Mouse (Mus musculus): Measurements from ENCODE around the gene Rab34.
"Not testable (repeated sequence)": the region's sequence is repeated elsewhere in the genome, so short reads cannot be mapped to it uniquely, and the experiment has no call there.

Rab34 gene

DNA sequence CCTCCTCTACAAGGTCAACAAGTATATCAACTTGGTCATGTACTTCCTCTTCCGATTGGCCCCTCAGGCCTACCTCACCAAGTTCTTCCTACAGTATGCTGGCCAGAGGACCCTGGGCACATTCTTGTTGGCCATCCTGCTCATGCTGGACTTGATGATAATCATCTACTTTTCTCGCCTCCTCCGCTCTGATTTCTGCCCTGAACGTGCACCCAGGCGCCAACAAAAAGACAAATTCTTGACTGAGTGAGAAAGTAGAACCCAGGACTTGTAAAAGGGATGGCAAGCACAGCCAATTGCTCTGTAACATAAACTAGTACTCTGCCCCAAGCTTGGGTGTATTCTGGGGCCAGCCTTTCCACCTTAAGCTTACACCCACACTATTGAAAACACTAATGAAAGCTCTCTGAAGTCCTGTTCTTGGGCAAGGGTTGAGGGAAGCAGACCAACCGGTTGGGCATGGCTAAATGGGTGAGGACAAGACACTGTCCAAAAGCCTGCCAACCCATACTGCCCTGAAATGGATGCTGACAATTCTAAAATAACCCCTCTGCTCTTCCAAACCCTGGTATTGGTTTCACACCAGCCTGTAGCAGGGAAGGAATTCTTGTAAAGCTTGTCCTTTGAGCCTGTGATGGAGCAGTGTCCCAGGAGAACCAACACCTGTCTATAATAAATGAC lies 8.0 kb upstream of the Rab34 start:
- DNase-seq (ENCODE audit: low read depth, low spot score) = no peak

DNA sequence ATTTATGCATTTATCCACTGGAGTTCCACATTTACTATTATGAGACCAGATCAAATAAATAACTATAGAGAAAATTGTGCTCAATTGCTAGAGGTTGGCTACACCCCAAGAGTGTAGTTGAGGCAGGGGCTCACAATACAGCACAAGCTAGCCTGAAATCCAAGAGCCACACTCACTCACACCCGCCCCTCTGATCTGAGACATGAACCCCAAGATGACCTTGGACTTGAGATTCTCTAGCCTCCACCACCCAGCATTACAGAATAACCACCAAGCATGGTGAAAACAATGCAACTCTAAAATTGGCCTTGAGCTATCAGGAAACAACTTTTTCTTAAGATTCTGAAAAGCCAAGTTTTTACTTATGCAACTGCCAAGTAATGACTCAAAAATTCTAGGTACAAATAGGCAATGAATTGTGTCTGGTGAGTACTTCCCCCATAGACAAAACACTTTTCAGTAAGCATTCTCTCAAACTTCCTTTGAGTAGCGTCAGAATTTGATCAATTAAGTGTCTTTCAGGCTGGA lies 6.3 kb upstream of the Rab34 start:
- DNase-seq (ENCODE audit: low read depth, low spot score) = no peak

DNA sequence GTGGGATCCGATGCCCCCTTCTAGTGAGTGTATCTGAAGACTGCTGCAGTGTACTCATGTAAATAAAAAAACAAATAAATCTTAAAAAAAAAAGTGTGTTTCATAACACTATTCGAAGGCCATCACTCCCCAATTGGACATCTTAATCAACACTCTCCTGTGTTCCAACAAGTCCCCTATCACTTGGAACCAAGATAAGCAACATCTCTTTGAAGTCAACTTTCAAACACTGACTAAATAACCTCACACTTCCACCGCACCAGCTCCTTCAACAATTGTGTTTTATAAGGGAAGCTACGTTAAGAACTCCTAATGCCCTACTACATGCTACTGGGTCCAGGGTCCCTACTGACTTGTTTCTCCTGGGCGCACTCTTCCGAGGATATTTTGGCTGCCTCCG lies 5.8 kb upstream of the Rab34 start:
- DNase-seq (ENCODE audit: low read depth, low spot score) = no peak

DNA sequence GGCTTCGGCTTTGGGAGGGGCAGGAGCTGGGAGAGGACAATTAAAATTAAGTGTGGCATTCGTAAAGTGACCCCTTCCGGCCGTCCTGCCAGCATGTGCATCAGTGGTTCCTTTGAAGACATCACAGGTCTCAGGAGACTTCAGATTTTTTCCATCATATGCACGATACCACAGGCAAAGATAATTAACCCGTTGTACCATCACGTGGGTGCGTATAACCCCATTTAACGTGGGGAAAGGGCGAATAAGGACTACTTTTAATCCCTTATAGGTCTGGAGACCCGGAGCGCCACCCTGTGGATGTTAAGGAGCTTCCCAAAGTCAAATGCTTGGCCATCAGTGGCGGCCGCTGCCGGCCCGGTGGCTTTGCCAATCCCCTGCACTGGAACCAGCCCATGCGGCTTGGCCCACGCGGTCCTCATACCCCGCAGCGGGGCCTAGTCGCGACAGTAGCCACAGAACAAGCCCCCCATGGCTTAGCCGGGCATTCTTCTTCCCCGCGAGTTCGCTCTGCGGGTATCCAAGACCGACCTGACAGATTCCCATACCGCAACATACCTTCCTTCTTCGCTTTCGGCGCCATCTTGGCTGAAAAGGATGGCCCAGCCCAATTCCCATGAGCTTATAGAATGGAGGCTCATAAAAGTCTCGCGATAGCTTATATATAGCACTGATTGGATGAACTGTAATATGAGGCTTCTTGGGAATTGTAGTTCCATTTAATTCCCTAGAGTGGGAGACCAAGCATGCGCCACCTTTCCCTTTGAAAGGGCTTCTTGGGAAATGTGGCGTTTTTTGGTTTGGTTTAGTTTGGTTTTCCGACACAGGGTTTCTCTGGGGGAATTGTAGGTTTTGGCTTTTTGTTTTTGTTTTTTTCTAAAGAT lies 5.0 kb upstream of the Rab34 start, which contains the start of gene Rpl23a:
Gene Rpl23a, minus strand, starts transcription at position 624 of the 884 bp plus-strand sequence.
- DNase-seq (ENCODE audit: low read depth, low spot score) = peak; percentile 89

DNA sequence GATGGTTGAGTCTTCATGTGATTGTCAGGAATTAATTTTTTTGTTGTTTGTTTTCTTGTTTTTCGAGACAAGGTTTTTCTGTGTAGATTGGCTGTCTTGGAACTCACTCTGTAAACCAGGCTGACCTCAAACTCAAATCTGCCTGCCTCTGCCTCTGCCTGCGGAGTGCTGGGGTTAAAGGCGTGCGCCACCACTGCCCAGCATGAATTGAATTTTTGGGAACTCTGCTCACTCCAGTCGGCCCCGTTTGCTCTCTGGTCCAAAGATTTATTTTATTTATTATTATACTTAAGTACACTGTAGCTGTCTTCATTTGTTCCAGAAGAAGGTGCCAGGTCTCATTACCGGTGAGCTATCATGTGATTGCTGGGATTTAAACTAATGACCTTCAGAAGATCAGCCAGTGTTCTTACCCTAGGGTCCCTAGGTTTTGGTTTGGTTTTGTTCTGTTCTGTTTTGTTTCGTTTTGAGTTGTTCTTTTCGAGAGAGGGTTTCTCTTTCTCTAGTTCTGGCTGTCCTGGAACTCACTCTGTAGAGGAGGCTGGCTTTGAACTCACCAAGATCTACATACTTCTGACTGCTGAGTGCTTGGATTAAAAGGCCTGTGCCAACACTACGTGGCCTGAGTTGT lies 4.2 kb upstream of the Rab34 start:
- no peak for DNase-seq (ENCODE audit: low read depth, low spot score)

DNA sequence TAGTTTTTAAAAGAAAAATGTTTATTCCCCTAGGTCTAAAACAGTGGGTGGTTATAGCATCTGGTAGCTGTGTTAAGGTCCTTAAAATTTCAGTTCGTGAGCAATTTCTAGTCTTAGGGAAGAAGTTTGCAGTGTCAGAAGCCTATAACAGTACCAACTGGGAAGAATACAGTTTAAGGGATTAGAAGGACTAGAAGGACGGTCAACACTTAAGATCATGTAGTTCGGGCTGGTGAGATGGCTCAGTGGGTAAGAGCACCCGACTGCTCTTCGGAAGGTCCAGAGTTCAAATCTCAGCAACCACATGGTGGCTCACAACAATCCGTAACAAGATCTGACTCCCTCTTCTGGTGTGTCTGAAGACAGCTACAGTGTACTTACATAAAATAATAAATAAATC lies 3.5 kb upstream of the Rab34 start:
- not testable (repeated sequence) for DNase-seq (ENCODE audit: low read depth, low spot score)

DNA sequence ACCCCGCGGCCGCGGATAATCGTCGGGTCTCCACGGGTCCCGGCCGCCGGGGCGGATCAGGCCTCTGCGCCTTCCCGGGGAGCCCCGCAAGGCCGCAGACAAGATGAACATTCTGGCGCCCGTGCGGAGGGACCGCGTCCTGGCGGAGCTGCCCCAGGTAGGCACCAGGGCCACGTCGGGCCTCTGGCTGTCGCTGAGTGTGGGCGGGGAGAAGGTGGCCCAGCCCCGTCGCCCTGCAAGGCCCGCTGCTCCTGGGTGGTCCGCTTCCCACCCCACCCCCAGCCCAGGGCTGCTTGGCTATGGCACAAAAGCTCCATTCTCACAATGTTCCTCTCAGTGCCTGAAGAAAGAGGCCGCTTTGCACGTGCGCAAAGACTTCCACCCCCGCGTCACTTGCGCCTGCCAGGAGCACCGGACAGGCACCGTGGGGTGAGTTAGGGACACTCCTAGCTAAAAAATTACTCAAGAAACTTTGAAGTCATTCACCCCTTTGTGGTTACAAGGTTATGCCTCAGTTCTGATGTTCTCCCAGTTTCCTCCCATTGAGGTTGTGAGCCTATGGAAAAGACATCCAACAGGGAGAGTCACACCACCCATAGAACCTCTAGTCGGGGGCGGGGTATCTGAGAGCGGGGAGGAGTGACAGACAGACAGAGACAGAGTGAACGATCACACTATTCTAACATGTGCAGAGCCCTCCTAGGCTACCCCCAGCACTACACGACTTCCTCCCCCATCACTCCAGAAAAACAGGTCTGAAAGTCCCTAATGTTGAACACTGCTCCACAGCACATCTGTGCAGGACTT lies 1.2 kb downstream of the Rab34 start:
- peak; percentile 53 for DNase-seq (ENCODE audit: low read depth, low spot score)

DNA sequence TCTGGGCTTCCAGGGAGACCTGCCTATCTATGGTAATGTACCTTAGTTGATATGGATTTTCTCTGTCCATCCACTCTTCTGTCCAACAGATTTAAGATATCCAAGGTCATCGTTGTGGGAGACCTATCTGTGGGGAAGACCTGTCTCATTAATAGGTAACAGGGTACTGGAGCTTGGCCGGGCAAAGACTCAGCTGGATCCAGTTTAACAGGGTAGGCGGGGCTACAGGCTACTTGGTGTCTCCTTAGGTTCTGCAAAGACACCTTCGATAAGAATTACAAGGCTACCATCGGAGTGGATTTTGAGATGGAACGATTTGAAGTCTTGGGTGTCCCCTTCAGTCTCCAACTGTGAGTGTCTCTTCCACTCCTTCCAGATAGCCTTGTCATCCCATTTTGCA lies 1.8 kb downstream of the Rab34 start:
- DNase-seq (ENCODE audit: low read depth, low spot score) = no peak

DNA sequence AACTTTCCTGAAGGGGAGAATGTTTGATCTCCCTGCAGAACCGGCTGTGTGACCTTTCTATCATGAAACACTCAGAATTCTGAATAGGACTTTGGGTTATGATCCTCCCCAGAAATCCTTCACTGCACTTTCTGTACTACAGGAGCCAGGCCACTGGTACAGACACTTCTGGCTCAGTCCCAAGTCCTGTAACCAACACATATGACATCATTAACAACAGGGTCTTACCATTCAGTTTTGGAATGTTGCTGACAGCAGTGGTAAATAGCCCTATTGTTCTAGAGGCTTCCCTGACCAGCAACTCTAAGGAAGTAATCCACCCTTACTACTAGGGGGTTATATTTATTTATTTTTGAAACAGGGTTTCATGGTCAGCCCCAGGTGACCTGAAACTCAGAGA lies 4.9 kb downstream of the Rab34 start, which contains the start of gene Proca1:
Gene Proca1, plus strand, starts transcription at position 280 of the 400 bp plus-strand sequence.
- no peak for DNase-seq (ENCODE audit: low read depth, low spot score)

DNA sequence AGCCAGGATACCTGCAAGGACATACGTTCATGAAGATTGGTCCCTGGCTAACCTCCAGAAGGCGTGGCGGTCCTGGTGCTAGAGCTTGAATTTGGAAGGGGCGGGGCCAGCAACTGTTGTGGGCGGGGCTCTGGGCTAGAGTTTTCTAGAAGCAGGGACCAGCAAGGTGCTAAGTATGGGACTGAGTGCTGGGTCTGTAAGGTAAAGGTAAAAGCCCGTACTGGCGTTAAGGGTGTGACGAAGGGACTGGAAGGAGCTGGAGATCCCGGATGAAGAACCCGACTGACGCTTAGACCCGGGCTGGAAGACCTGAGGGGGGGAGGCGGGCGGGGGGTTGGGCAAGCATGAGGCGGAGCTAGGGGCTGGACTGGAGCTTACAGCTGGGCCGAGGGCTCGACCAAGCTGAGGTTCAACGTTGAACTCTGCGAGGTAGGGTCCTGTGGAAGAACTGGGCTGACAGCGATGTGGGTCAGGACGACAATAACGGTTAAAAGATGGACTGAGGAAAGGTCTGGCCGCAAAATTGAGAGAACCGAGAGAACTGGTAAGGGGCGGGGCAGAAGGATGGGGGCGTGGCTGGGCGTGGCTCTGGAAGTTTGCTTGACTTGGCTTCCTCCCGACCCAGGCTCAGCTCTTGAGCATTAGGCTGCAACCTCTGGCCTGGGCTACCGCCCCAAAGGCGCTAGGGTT lies 6.3 kb downstream of the Rab34 start:
- DNase-seq (ENCODE audit: low read depth, low spot score) = peak; percentile 73

DNA sequence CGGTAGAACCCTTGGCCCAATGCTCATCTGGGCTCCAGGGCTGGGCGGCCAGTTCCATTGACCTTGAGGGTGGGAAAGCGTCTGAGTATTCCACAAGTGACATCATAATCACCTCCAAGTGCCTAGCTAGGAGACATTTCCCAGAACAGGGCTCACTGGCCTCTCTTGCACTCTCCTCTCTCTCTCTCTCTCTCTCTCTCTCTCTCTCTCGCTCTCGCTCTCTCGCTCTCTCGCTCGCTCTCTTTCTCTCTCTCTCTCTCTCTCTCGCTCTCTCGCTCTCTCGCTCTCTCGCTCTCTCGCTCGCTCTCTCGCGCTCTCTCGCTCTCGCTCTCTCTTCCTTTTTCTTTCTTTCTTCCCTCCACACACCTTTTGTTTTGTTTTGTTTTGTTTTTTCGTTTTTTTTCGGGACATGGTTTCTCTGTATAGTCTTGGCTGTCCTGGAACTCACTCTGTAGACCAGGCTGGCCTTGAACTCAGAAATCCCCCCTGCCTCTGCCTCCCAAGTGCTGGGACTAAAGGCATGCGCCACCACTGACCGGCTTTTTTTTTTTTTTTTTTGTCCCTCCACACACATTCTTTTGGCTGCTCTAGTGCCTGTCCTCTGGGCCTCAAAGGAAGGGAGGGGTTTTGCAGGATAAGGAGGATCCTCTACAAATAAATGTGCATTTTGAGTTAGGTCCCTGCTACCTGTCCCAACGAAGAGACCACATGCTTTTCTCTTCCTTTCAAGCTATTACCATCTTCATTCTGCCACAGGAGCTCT lies 7.1 kb downstream of the Rab34 start:
- DNase-seq (ENCODE audit: low read depth, low spot score) = no peak

DNA sequence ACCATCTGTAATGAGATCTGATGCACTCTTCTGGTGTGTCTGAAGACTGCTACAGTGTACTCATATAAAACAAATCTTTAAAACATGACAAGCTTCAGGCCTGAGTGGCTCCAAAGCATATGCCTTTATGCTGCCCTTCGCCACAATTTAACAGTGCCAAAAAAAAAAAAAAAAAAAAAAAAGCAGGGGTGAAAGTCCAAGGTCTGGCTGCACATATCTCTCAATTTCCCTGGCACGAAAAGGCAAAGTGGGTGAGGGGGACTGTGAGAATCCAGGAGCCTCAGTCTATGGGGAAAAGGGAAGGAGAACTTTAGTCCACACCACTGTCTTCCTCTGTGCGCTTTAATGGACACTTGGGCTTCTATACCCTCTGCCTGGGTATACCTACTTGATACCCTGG lies 14.1 kb downstream of the Rab34 start:
- DNase-seq (ENCODE audit: low read depth, low spot score) = no peak

DNA sequence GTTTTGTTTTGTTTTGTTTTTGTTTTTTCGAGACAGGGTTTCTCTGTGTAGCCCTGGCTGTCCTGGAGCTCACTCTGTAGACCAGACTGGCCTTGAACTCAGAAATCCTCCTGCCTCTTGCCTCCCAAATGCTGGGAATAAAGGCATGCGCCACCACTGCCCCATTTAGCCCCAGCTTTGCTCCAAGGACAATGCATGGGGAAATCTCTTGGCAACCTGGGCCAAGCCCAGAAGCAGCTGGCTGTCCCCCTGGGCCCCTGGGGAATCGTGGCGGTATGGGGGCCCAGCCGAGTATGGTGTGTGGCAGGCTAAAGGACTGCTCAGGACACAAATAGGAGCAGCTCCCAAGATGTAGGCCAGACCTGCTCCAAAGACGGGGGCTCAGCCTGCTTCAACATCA lies 16.1 kb downstream of the Rab34 start:
- no peak for DNase-seq (ENCODE audit: low read depth, low spot score)

DNA sequence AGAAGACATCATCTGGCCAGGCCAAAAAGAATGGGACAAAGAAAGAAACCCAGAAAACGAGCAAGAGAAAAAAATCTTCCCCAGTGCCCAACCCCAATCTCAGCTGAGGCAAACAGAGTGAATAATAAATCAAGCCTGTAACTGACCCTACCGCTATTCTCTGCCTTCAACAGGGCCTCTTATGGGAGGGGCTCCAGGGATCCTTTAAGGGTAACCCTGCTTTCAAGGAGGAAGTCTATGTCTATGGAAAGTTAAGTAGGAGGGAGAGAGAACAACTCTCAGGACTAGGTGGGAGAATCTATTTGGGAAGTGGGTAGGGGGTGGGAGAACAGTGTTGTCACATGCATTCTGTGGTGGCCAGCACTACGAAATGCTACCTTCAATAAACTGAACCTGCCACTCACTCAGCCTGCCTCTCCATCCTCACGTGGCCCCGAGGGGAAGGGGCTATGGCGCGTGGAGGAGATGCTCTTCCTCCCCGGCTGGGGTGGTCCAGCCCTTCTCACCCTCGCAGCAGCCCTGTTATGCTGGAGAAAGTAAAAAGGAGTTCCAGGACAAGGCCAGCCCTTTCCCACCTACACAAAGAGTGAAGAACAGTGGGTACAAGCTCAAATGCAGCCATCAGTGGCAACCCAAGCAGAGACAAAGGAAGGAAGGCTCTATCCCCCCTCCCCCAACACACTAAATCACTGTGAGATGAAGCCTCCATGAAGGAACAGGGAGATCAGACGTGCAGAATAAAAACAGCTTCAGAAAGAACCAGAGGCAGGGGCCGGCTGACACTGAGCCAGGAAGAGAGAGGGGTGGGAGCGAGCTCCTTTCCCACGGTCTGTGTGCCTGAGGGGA lies 17.4 kb downstream of the Rab34 start:
- no peak for DNase-seq (ENCODE audit: low read depth, low spot score)

DNA sequence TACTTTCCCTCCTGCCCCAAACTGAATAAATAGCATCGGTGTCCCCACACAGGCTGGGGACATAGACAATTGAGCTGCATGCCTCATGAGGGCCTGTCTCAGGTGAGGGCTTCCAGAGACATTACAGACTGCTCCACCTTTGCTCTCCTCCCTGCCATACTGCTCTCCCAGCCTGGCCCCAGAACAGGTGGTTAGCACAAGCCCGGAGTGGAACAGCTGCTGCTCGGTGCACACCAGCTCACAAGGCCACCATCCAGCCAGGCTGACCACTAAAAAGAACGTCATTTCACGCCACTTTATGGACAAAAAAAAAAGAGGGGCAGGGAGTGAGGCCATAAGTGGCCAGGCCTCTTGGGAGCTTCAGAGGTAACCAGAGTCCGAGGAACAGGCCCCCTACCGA lies 19.0 kb downstream of the Rab34 start:
- DNase-seq (ENCODE audit: low read depth, low spot score) = no peak

DNA sequence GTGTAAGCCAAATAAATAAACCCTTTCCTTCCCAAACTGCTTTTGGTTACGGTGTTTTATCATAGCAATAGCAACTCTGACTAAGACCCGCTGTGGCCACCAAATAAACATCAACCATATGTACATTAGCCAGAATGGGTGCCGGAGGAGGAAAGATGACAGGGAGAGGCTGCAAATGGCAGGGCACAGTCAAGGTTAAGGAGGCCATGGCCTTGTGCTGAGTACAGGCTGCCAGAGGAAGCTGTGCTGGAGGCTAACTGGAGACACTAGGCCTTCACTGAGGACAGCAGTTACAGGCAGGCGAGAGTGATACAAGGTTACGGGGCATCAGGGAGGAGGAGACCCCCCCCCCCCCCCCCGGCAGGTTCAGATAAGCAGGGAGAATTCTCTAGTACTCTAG lies 21.7 kb downstream of the Rab34 start:
- DNase-seq (ENCODE audit: low read depth, low spot score) = no peak

DNA sequence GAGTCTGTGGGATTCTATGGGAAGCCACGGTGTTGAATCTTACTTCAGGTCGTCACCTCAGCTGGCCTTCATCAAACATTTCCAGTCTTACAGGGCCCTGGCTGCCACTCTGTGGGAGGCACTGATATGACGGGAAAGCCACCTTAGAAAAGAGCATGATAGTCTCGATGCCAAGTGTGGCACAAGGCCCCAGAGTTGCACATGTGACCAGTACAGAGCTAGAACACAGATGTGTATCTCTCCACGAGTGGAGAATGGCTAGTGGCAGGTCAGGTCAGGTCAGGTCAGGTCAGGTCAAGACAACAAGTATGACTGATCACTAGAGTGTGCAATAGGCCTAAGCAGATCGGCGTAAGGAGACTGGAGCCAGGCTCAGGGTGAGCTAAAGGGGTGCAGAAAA lies 22.4 kb downstream of the Rab34 start:
- no peak for DNase-seq (ENCODE audit: low read depth, low spot score)

DNA sequence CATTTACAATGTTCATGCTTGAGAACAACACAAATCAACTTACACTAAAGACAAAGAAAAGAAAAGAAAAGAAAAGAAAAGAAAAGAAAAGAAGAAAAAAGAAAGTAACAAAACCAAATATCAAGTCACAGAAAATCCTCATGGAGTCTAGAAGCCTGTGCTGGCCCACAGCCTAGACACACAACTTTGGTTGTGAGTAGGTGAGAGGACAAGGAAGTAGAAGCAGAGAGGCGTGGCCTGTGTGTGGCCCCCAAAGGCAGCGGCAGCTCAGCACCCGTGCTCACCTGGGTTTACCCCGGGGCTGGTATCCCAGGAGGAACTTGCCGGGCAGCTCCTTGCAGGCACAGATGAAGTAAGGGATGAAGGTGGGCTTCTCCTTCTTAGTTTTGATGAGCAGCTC lies 23.3 kb downstream of the Rab34 start:
- no peak for DNase-seq (ENCODE audit: low read depth, low spot score)
